Mouse (Mus musculus) lung, embryonic 15.5 days (tissue): Measurements from ENCODE around the gene Cnksr1. TPM values are rescaled to one million over a fixed set of nuclear protein-coding genes. Genes with fewer than 3 reads are reported as not detected.
"Not testable (repeated sequence)": the region's sequence is repeated elsewhere in the genome, so short reads cannot be mapped to it uniquely, and the experiment has no call there.

Experiments used
- ATAC-seq: fragments of 200-750 bp; cut with Nextera tagmentation; 2 replicates; pipeline ENCODE4 v1.8.0; 2017; ENCODE audit warnings: moderate number of reproducible peaks, borderline replicate concordance; ENCODE audit not compliant: low FRiP score, low TSS enrichment; ENCODE audit errors: extremely low read depth
- H3K27ac ChIP-seq: fragments of 300-500 bp; sonication (generic); 2 replicates; pipeline ENCODE4 v1.5.1; 2015; ENCODE audit warnings: moderate library complexity, mild to moderate bottlenecking, inconsistent platforms
- H3K27me3 ChIP-seq: fragments of 300-500 bp; sonication (generic); 2 replicates; pipeline ENCODE4 v1.6.1; 2015; ENCODE audit warnings: inconsistent platforms
- H3K36me3 ChIP-seq: fragments of 300-500 bp; sonication (generic); 2 replicates; pipeline ENCODE4 v1.6.1; 2015; ENCODE audit warnings: inconsistent platforms
- H3K4me1 ChIP-seq: fragments of 300-500 bp; sonication (generic); 2 replicates; pipeline ENCODE4 v1.6.1; 2015; ENCODE audit warnings: inconsistent platforms
- H3K4me2 ChIP-seq: fragments of 300-500 bp; sonication (generic); 2 replicates; pipeline ENCODE4 v1.6.1; 2015; ENCODE audit warnings: inconsistent platforms, mild to moderate bottlenecking, moderate library complexity
- H3K4me3 ChIP-seq: fragments of 300-500 bp; sonication (generic); 2 replicates; pipeline ENCODE4 v1.5.1; 2015; ENCODE audit warnings: mild to moderate bottlenecking, inconsistent platforms
- H3K9ac ChIP-seq: fragments of 300-500 bp; sonication (generic); 2 replicates; pipeline ENCODE4 v1.6.1; 2015; ENCODE audit warnings: inconsistent platforms
- H3K9me3 ChIP-seq: fragments of 300-500 bp; sonication (generic); 2 replicates; pipeline ENCODE4 v1.6.1; 2016; ENCODE audit warnings: inconsistent platforms
- WGBS: fragments of 180-500 bp; shearing (Covaris S2); methylation state at CpG from one replicate; pipeline ENCODE4 v1.1.7; 2015; 5-methylcytosine and 5-hydroxymethylcytosine counted together
- polyA plus RNA-seq: library from polyadenylated mRNA; unstranded; fragments of >200 nt; fragmentation: Nextera tagmentation; extraction: Ambion mirVana; gene quantifications from 2 replicates; pipeline ENCODE4 v1.2.1, GENCODE M21; 2015

Cnksr1 gene
- polyA plus RNA-seq = 10.1 and 10.9 TPM in 2 replicates

DNA sequence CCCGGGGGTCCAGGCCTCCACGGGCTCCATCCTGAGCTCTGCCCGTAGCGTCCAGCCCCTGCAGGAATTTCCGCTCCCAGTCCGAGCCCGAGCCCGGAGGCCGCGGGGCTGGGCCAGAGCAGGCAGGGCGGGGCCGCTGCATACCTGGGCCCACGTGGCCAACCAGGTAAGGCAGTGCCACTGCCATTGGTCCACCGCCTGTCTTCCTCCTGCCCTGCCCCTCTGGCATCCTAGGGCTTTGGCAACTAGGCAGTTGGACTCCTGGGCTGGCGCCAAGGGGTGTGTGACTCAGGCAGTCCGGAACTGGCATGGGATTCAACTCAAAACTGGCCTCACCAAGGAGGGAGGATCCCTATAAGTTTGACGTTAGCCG, at the start of gene Cnksr1:
Gene Cnksr1, minus strand, starts transcription at position 121 of the 373 bp plus-strand sequence.
- peak; percentile 88 for ATAC-seq
- peak within 1 kb of the TSS; percentile 69 for H3K27ac ChIP-seq
- peak within 1 kb of the TSS; percentile 48 for H3K9ac ChIP-seq
- H3K27me3 ChIP-seq = peaks cover 13% of the 10 kb centered on the region; the same call in 1 of the 2 replicates
- peaks cover 16% of the 10 kb centered on the region; the same call in 1 of the 2 replicates for H3K4me1 ChIP-seq
- H3K4me3 ChIP-seq = peak within 1 kb of the TSS; percentile 43
- under 1% methylated on average over 18 of the region's 18 CpGs for WGBS
- H3K4me2 ChIP-seq = peak within 1 kb of the TSS; percentile 51
- no peaks in the 10 kb centered on the region for H3K9me3 ChIP-seq
- no peaks in the 10 kb centered on the region for H3K36me3 ChIP-seq

DNA sequence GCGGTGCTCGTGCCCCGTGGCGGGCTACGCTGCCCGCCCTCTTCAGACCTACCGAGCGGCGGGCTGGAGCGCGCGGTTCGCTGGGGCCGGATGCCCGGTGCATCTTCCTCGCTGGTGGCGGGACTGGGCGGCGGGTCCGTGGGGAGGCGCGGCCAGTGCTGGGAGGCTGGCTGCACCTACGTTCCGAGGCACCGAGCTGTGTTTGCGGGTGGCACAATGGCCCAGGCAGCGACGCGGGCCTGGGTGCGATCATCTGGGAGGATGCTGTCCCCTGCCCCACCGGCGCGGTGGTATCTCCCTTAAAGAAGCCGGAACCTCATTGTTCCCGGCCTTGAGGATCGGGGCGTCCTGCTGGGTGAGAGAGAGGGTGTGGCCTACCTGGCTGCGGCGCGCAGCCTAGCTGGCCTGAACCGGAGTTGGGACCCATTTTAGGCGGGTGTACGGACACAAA, 49.4 kb upstream of the Cnksr1 start, which contains the start of gene Pdik1l:
Gene Pdik1l, minus strand, starts transcription at position 321 of the 451 bp plus-strand sequence.
- peak; percentile 64 for ATAC-seq

DNA sequence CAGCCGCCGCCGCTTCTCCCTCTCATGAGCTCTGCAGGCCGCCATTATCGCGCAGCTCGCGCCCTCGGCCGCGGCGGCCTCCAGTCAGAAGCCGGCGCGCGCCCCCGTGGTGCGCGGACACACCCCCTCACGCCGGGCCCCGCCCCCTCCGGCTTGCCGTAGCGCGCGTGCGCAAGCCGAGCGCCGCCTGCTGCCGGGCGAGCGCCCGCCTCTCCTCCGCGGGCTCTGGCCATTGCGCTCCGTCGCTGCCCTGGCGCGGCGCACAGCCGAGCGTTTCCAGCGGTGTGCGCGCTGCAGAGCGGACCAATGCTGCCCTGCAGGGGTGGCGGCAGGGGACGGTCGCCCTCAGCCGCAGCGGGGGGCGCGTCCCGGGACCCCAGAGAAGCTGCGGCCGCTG, 49.0 kb upstream of the Cnksr1 start:
- H3K27ac ChIP-seq = peak overlapping the region; percentile 100
- ATAC-seq = peak; percentile 95
- WGBS = 0% methylated on average over 42 of the region's 59 CpGs
- H3K4me2 ChIP-seq = peak overlapping the region; percentile 90
- peak overlapping the region; percentile 96 for H3K4me3 ChIP-seq
- H3K27me3 ChIP-seq = no peaks in the 10 kb centered on the region
- peaks cover 20% of the 10 kb centered on the region for H3K36me3 ChIP-seq
- H3K9me3 ChIP-seq = no peaks in the 10 kb centered on the region
- H3K9ac ChIP-seq = peak overlapping the region; percentile 99
- H3K4me1 ChIP-seq = peaks cover 20% of the 10 kb centered on the region

More for the DNA sequence above, 49.4 kb upstream of the Cnksr1 start, which contains the start of gene Pdik1l:
- Histone ChIP-seq H3K9me3 (no peaks in the 10 kb centered on the region), H3K27me3 (no peaks in the 10 kb centered on the region), H3K9ac (peak within 1 kb of the TSS; percentile 99), H3K4me3 (peak within 1 kb of the TSS; percentile 96), H3K4me1 (peaks cover 20% of the 10 kb centered on the region), H3K27ac (peak within 1 kb of the TSS; percentile 100), H3K36me3 (peaks cover 16% of the 10 kb centered on the region), H3K4me2 (peak within 1 kb of the TSS; percentile 90)
- WGBS = 0% methylated on average over 43 of the region's 43 CpGs

DNA sequence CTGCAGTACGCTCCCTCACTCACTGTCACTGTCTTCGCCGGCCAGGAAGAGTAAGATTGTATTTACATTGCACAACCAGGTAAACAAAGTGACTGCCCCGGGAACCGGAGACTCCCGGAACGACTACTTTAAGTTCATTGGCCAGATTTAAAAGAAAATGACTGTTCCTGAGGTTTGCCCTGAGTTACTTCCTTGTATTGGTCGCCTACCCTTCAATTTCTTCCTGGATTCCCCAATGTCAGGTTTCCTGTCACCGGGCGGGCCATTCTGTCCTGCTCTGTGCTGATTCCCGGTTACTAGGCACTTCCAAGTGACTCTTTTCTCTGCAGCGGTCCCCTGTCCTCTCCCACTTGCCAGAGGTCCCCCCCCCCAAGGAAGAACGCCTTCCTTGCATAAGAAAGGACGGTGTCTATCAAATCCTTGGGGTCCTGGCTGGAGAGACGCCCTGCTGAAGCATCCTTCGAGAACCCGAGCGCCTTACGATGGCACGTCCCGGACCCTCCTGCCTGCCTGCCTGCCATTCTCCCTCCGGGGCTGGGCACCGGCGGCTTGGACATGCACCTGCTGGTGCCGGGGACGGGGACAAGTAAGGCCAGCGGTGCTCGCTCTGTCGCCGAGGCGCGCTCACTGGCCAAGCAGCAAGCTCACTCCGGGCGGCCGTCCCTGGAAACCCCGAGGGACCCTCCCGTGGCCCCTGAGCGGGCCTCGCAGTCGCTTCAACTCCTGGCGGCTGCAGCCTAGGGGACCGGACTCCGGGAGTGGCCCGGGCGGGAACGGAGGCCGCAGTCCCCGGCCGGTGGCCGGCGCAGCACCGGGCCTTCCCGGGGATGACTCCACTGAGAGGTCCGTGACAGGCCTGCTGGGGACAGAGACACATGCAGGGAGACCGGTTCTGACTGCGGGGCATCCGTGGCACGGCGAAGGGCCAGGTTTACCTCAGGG, 48.3 kb upstream of the Cnksr1 start:
- peaks cover 20% of the 10 kb centered on the region for H3K4me1 ChIP-seq
- peak overlapping the region; percentile 80 for H3K27ac ChIP-seq
- no peaks in the 10 kb centered on the region for H3K9me3 ChIP-seq
- peak overlapping the region; percentile 96 for H3K4me3 ChIP-seq
- ATAC-seq = peak; percentile 28
- H3K36me3 ChIP-seq = peaks cover 26% of the 10 kb centered on the region
- WGBS = under 1% methylated on average over 59 of the region's 59 CpGs
- H3K4me2 ChIP-seq = peak overlapping the region; percentile 90
- H3K27me3 ChIP-seq = no peaks in the 10 kb centered on the region
- peak overlapping the region; percentile 99 for H3K9ac ChIP-seq

DNA sequence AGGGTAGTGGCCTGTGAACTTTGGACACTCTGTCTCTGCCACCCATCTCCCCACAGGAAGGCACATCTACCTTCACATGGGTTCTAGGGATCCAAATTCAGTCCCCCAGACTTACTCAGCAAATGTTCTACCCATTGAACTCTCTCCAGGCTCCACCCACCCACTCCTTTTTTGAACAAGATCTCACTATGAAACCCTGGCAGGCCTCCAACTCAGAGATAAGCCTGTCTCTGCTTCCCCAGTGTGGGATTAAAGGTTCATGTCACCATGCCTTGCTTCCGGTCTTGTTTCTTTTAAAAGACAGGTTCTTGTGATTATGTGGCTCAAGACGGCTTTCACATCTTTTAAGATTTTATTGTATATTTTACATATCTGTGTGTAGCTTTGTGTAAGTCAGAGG, 46.7 kb upstream of the Cnksr1 start:
- Histone ChIP-seq H3K4me2 (no peak overlapping the region), H3K36me3 (peaks cover 39% of the 10 kb centered on the region), H3K4me1 (peaks cover 20% of the 10 kb centered on the region), H3K4me3 (no peak overlapping the region), H3K9ac (no peak overlapping the region), H3K27ac (no peak overlapping the region), H3K27me3 (no peaks in the 10 kb centered on the region), H3K9me3 (no peaks in the 10 kb centered on the region)
- 78% methylated on average over 2 of the region's 2 CpGs for WGBS
- ATAC-seq = no peak

DNA sequence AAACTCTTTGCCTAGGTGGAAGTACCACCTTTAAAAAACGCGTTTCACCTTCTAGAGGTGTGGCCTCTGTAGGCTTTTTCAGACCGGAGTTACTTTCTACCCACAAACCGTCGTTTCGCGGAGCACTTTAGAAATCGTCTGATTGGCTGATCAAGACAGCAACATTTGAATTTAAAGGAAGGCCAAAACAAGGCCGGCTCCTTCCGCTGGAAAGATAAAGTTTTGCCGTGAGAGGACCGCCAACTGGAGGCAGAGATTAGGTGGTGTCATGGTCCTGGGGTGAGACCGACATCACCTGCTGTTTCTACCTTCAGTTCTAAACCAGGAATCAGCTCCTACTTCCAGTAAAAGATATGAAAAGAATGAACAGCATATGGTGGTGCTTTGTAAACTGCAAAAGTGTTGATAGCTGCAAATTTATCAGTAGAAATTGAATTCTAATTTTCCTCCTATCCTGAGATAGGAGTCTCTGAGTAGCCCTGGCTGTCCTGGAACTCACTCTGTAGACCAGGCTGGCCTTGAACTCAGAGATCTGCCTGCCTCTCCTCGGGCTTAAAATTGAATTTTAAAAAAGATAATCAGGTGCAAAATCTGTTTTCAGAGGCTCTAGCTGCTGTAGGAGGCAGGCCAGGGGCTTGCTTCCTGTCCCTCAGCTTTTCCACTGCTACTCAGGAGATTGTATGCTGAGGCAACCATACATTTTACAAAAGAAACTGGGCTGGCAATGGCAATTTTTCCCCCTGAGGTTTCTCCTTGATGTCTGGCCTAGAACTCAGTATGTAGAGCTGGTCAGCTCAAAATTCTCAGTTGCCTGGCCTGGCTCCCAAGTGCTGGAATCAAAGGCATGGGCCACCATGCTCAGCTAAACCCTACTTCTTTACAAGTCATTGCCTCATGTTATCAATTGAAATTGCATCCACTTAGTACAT, 35.5 kb upstream of the Cnksr1 start:
- 5% methylated on average over 14 of the region's 14 CpGs for WGBS
- H3K27ac ChIP-seq = peak overlapping the region; percentile 52; the same call in 1 of the 2 replicates
- 0 out of 2 replicates have a peak, but pooled peaks have one; percentile 31 for ATAC-seq
- H3K9me3 ChIP-seq = no peaks in the 10 kb centered on the region
- H3K36me3 ChIP-seq = peaks cover 23% of the 10 kb centered on the region
- no peaks in the 10 kb centered on the region for H3K27me3 ChIP-seq
- peak overlapping the region; percentile 24 for H3K4me3 ChIP-seq
- peak overlapping the region; percentile 48 for H3K4me2 ChIP-seq
- H3K9ac ChIP-seq = no peak overlapping the region
- H3K4me1 ChIP-seq = 0 out of 2 replicates have a peak, but pooled peaks cover 6% of the 10 kb centered on the region

DNA sequence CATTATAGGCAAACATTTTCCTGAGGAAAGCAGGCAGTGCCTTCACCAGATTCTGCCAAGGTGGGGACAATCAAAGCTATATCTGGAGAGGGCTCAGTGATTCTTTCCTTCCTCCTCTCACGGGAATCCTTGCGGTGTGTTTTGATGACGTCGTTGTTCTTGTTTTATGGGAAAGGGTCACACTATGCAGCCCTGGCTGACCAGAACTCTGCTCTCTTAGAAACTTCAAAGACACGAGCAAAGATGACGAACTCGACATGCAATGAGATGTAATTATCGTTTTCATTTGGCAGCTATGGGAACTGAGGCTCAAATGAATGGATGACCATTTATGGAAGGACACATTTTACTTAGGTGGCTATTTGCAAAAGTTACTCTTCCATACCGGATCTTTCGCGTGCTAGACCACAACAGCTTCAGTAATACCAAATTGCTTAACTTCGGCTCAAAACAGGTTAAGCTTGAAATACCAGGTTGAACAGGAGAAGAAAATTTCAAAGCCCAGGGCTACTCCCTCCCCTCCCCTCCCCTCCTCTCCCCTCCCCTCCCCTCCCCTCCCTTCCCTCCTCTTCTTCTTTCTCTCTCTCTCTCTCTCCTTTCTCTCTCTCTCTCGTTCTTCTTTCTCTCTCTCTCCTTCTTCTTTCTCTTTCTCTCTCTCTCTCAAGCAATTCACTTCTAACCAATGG, 34.7 kb upstream of the Cnksr1 start:
- Histone ChIP-seq H3K9ac (no peak overlapping the region), H3K36me3 (peaks cover 17% of the 10 kb centered on the region), H3K27ac (peak overlapping the region; percentile 52; the same call in 1 of the 2 replicates), H3K4me3 (peak overlapping the region; percentile 24), H3K9me3 (no peaks in the 10 kb centered on the region), H3K4me1 (peaks cover 6% of the 10 kb centered on the region; the same call in 1 of the 2 replicates), H3K4me2 (peak overlapping the region; percentile 48), H3K27me3 (no peaks in the 10 kb centered on the region)
- no peak for ATAC-seq
- WGBS = 7% methylated on average over 13 of the region's 13 CpGs

DNA sequence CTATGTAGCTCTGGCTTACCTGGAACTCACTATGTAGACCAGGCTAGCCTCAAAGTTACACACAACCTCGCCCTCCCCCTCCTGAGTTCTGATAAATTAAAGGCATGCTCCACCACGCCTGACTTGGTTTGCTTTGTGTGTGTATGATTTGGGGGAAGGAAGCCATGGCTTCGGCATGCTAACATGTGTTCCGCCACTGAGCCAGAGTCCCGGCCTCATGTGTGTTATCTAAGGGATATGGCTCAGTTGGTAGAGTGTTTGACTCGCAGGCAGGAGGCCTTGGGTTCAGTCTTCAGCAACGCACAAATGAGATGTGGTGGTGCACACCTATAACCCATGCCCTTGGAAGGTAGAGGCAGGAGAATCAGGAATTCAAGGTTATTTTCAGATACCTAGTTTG, 33.8 kb upstream of the Cnksr1 start:
- Histone ChIP-seq H3K27me3 (no peaks in the 10 kb centered on the region), H3K9me3 (no peaks in the 10 kb centered on the region), H3K9ac (no peak overlapping the region), H3K4me3 (no peak overlapping the region), H3K36me3 (peaks cover 8% of the 10 kb centered on the region), H3K4me1 (peaks cover 6% of the 10 kb centered on the region; the same call in 1 of the 2 replicates), H3K27ac (no peak overlapping the region), H3K4me2 (no peak overlapping the region)
- ATAC-seq = no peak
- WGBS = 80% methylated on average over 7 of the region's 7 CpGs

DNA sequence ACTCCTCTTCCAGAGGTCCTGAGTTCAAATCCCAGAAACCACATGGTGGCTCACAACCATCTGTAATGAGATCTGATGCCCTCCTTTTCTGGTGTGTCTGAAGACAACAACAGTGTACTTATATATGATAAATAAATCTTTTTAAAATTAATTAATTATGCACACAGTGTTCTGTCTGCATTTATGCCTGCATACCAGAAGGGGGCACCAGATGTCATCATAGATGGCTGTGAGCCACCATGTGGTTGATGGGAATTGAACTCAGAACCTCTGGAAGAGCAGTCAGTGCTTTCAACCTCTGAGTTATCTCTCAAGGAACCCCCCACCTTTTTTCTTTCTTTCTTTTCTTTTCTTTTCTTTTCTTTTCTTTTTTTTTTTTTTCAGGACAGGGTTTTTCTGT, 31.4 kb upstream of the Cnksr1 start:
- H3K36me3 ChIP-seq, H3K27ac ChIP-seq, H3K9me3 ChIP-seq, ATAC-seq, H3K4me1 ChIP-seq, H3K9ac ChIP-seq, H3K4me3 ChIP-seq, H3K4me2 ChIP-seq, H3K27me3 ChIP-seq: not testable (repeated sequence)

DNA sequence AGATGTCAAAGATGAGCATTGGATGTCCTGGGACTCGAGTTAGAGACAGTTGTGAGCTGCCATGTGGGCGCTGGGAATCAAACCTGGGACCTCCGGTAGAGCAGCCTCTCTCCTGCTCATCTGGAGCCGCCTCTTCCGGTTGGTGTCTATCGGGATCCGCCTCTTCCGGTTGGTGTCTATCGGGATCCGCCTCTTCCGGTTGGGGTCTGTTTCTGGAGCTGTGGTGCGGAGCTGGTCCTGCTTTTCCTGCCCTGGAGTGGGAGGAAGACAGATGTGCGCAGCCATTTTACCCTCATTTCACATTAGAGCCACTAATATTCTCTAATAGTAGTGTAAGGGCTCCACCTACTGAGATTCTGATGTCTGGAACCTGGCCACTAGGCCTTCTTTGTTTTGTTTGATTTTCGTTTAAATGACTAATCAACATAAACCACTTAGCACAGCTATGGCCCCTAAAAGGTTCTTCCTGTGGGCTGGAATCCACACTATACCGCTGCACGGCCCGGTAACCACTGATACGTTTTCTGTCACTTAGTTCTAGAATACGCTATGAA, 30.0 kb upstream of the Cnksr1 start:
- Histone ChIP-seq H3K4me3 (no peak overlapping the region), H3K27ac (no peak overlapping the region), H3K4me1 (peaks cover 6% of the 10 kb centered on the region; the same call in 1 of the 2 replicates), H3K4me2 (no peak overlapping the region), H3K9me3 (no peaks in the 10 kb centered on the region), H3K9ac (no peak overlapping the region), H3K27me3 (no peaks in the 10 kb centered on the region), H3K36me3 (no peaks in the 10 kb centered on the region)
- no peak for ATAC-seq
- WGBS = 75% methylated on average over 19 of the region's 19 CpGs
